Mouse (Mus musculus) CH12.LX (cell line): ENCODE results near the gene Hoxd12. TPM values are rescaled to one million over a fixed set of nuclear protein-coding genes. Genes with fewer than 3 reads are reported as not detected.

ENCODE experiments used
- DNase-seq: peaks from one replicate; pipeline ENCODE4 v3.0.0-alpha.2; 2013; ENCODE audit errors: extremely low read depth
- H3K27ac ChIP-seq: 2 replicates; pipeline ENCODE4 v1.5.1; 2012; ENCODE audit warnings: low read depth, mild to moderate bottlenecking, control low read depth, moderate library complexity; ENCODE audit not compliant: insufficient read depth
- H3K27me3 ChIP-seq: replicated peaks from 2 replicates; pipeline ENCODE3; 2012; ENCODE audit warnings: inconsistent platforms
- H3K36me3 ChIP-seq, 2 experiments: replicated peaks in 1 of 2; 2 replicates each; pipeline versions ENCODE3 to v1.6.1; 2012; ENCODE audit warnings: inconsistent platforms in 1 of 2, low read length in 1 of 2, mild to moderate bottlenecking in 1 of 2, mixed read lengths in 1 of 2, moderate library complexity in 1 of 2; ENCODE audit not compliant: control insufficient read depth in 1 of 2, insufficient read depth in 1 of 2
- H3K4me1 ChIP-seq, 2 experiments: 2 replicates each; pipeline ENCODE4 v1.6.1; 2012; ENCODE audit warnings: inconsistent platforms in 1 of 2, moderate library complexity in 1 of 2; ENCODE audit not compliant: insufficient read depth in 2 of 2, control insufficient read depth in 1 of 2
- H3K4me2 ChIP-seq: 2 replicates; pipeline ENCODE4 v1.6.1; 2012; ENCODE audit warnings: low read depth, mild to moderate bottlenecking, control low read depth; ENCODE audit not compliant: poor library complexity, insufficient read depth, severe bottlenecking
- H3K4me3 ChIP-seq, 3 experiments: fragments of 150-350 bp in 1 of 3; sonication (generic) in 1 of 3; replicated peaks in 1 of 3; 2 replicates each; pipeline versions ENCODE3 to v1.5.1; 2011 to 2012; ENCODE audit warnings: low read depth in 2 of 3, low read length in 2 of 3, mild to moderate bottlenecking in 2 of 3, moderate library complexity in 2 of 3, control low read depth in 1 of 3, improper control_type of control experiment in 1 of 3, inconsistent platforms in 1 of 3, mixed read lengths in 1 of 3; ENCODE audit not compliant: poor library complexity in 1 of 3
- H3K79me2 ChIP-seq: replicated peaks from 2 replicates; pipeline ENCODE4 v1.6.1; 2012; ENCODE audit warnings: mild to moderate bottlenecking, moderate library complexity; ENCODE audit not compliant: control insufficient read depth, poor library complexity, insufficient read depth, severe bottlenecking; ENCODE audit errors: extremely low read depth
- H3K9ac ChIP-seq: 2 replicates; pipeline ENCODE4 v1.6.1; 2012; ENCODE audit warnings: low read depth, mild to moderate bottlenecking, control low read depth, moderate library complexity; ENCODE audit not compliant: insufficient read depth
- H3K9me3 ChIP-seq: replicated peaks from 2 replicates; pipeline ENCODE3; 2012; ENCODE audit warnings: low read length, inconsistent platforms, mixed read lengths
- CTCF ChIP-seq, 2 experiments: IDR thresholded peaks in 1 of 2; conservative IDR thresholded peaks in 1 of 2; 2 replicates each; pipeline ENCODE4 v1.5.1; 2011 to 2012; ENCODE audit warnings: low read depth in 2 of 2, low read length in 2 of 2, improper control_type of control experiment in 1 of 2, inconsistent platforms in 1 of 2, mild to moderate bottlenecking in 1 of 2, moderate library complexity in 1 of 2
- E2F4 ChIP-seq: IDR thresholded peaks from 2 replicates; pipeline ENCODE4 v1.6.1; 2011; ENCODE audit warnings: low read depth, low read length, improper control_type of control experiment; ENCODE audit not compliant: insufficient replicate concordance
- GABPA ChIP-seq: IDR thresholded peaks from 2 replicates; pipeline ENCODE4 v1.6.1; 2012; ENCODE audit warnings: low read depth, low read length, improper control_type of control experiment, inconsistent platforms; ENCODE audit not compliant: insufficient replicate concordance
- HCFC1 ChIP-seq: IDR thresholded peaks from 2 replicates; pipeline ENCODE4 v1.6.1; 2012; ENCODE audit warnings: low read depth, mild to moderate bottlenecking, inconsistent platforms, low read length, improper control_type of control experiment
- JUND ChIP-seq: conservative IDR thresholded peaks from 2 replicates; pipeline ENCODE4 v1.6.1; 2011; ENCODE audit warnings: low read depth, low read length, improper control_type of control experiment
- MAX ChIP-seq: IDR thresholded peaks from 2 replicates; pipeline ENCODE4 v1.6.1; 2011; ENCODE audit warnings: low read length, improper control_type of control experiment
- MEF2A ChIP-seq: IDR thresholded peaks from 2 replicates; pipeline ENCODE4 v1.6.1; 2014; ENCODE audit warnings: low read depth, mild to moderate bottlenecking, inconsistent platforms, low read length, improper control_type of control experiment, borderline replicate concordance
- NRF1 ChIP-seq: IDR thresholded peaks from 2 replicates; pipeline ENCODE4 v1.6.1; 2014; ENCODE audit warnings: low read depth, mild to moderate bottlenecking, inconsistent platforms, low read length, improper control_type of control experiment, moderate library complexity
- POLR2A ChIP-seq: IDR thresholded peaks from 2 replicates; pipeline ENCODE4 v1.6.1; 2011; ENCODE audit warnings: low read depth, mild to moderate bottlenecking, improper control_type of control experiment, low read length
- RCOR1 ChIP-seq: conservative IDR thresholded peaks from 2 replicates; pipeline ENCODE4 v1.6.1; 2012; ENCODE audit warnings: low read depth, mild to moderate bottlenecking, inconsistent platforms, low read length, improper control_type of control experiment
- TBP ChIP-seq: conservative IDR thresholded peaks from 2 replicates; pipeline ENCODE4 v1.6.1; 2011; ENCODE audit warnings: low read depth, low read length, improper control_type of control experiment
- ZMIZ1 ChIP-seq: IDR thresholded peaks from 2 replicates; pipeline ENCODE4 v1.6.1; 2012; ENCODE audit warnings: low read depth, mild to moderate bottlenecking, inconsistent platforms, low read length, improper control_type of control experiment
- ZNF384 ChIP-seq: IDR thresholded peaks from 2 replicates; pipeline ENCODE4 v1.6.1; 2012; ENCODE audit warnings: low read depth, low read length, improper control_type of control experiment, inconsistent platforms
- dilution Hi-C: fragments of 300-500 bp; cut with MboI; formaldehyde crosslinking; loops from 2 replicates; pipeline ENCODE4 v1.14.3; 2020; ENCODE audit warnings: low sequenced_read_pairs; ENCODE audit not compliant: extremely low pct_unique_long_range_greater_than_20kb, extremely low pct_ligation_motif_present
- in situ Hi-C: fragments of 300-500 bp; cut with MboI; formaldehyde crosslinking; loops from 3 replicates; pipeline ENCODE4 v1.14.3; 2019; ENCODE audit warnings: low sequenced_read_pairs, low pct_ligation_motif_present, low pct_unique_long_range_greater_than_20kb, mixed read lengths
- polyA plus RNA-seq: library from polyadenylated mRNA; unstranded; fragments of >175 nt; gene quantifications from 2 replicates; pipeline ENCODE4 v1.2.1, GENCODE M21; 2012; ENCODE audit warnings: low read depth; ENCODE audit not compliant: insufficient read length
- total RNA-seq, 2 experiments: library from RNA; depleted of rRNA; stranded (reverse); fragments of 300-350 nt in 1 of 2; fragments of >200 nt in 1 of 2; gene quantifications; 2 replicates each; pipeline ENCODE4 v1.2.3; 2012 to 2014

Gene Hoxd12
- total and polyA plus RNA-seq, 3 experiments, result not detected

DNA sequence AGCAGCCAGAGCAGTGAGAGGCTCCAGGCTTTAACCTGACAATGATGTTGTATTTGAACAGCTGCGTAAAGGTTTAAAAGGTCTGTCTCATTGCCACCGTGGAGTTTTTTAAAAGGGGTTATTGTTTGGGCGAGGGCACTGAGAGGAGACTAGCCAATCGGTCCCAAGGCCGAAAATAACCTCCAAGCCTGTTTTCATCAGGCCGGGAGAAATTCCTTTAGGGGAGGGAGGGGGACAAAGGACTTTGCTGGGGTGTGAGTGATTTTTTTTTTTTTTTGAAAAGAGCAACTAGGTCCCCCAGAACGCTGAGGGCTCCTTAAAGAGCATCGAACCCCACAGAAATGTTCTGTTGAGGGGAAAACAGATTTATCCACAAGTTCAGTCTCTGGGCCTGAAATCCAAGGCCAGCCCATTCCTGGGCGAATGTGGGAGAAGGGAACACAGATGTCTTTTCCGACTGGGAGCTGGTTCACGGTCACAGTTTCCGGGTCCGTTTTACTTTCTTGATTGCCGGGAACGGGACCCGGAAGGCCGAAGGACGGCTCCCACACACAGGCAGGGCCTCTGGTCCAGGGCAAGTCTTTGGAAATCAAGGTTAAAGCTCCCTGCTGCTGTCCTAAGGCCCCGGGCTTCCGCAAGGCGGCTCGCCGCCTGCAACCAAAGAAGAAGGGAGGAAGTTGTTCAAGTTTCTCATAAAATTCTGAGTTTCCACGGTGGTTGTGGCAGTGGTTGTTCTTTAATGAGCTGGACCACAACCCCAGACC, 14.9 kb downstream of the Hoxd12 start (continued):
- TF ChIP-seq NRF1 (no peak), ZNF384 (no peak)
- TF ChIP-seq, all 38 proteins: peak for 0

- dilution Hi-C loops (no loop called here), in situ Hi-C loops (loop anchor here (10.0 to 25.0 kb wide), 2 partner anchors 454 to 622 kb away; no protein-coding TSS in a partner anchor)
- no peaks in the 10 kb centered on the region for H3K27me3 ChIP-seq
These were observed 15.5 kb downstream of the Hoxd12 start for GRCm38 (mm10) chr2:74690338-74690716.

GRCm38 (mm10) chr2:74691022-74691951, 16.5 kb downstream of the Hoxd12 start, which contains the start of gene Hoxd10:
Gene Hoxd10, plus strand, starts transcription at chr2:74691924.
- Histone ChIP-seq H3K4me2 (no peak within 1 kb of the TSS), H3K79me2 (no peaks in the 10 kb centered on the region), H3K36me3 (no peaks in the 10 kb centered on the region), H3K27ac (no peak within 1 kb of the TSS), H3K4me3 (no peak within 1 kb of the TSS), H3K9ac (no peak within 1 kb of the TSS), H3K9me3 (peaks cover 15% of the 10 kb centered on the region), H3K27me3 (no peaks in the 10 kb centered on the region), H3K4me1 (no peaks in the 10 kb centered on the region)
- dilution Hi-C loops, result no loop called here
- in situ Hi-C loops, result loop anchor here (10.0 to 25.0 kb wide), 2 partner anchors 454 to 621 kb away; no protein-coding TSS in a partner anchor
- no peak for TF ChIP-seq TBP
- TF ChIP-seq POLR2A, result no peak
- DNase-seq, result no peak

More at GRCm38 (mm10) chr2:74690338-74690716, 15.5 kb downstream of the Hoxd12 start:
- H3K9me3 ChIP-seq, result peaks cover 15% of the 10 kb centered on the region
- H3K4me2 ChIP-seq, result no peak overlapping the region
- no peak overlapping the region for H3K27ac ChIP-seq
- DNase-seq, result no peak
- H3K9ac ChIP-seq, result no peak overlapping the region
- no peak for TF ChIP-seq ZNF384
- TF ChIP-seq GABPA, result no peak
- TF ChIP-seq ZMIZ1, result no peak
- no peak for TF ChIP-seq MAX
- no peak for TF ChIP-seq CTCF (conservative IDR thresholded peaks at IDR 0.05 in 1 of 2, IDR thresholded peaks at IDR 0.05 in 1 of 2; ENCODE audit: low read depth in 2 of 2, low read length in 2 of 2)
- no peak for TF ChIP-seq E2F4
- no peak for TF ChIP-seq MEF2A
- TF ChIP-seq HCFC1, result no peak
- TF ChIP-seq RCOR1, result no peak
- TF ChIP-seq JUND, result no peak
- no peaks in the 10 kb centered on the region for H3K4me1 ChIP-seq
- no peaks in the 10 kb centered on the region for H3K36me3 ChIP-seq
- H3K4me3 ChIP-seq, result no peak overlapping the region
- no peaks in the 10 kb centered on the region for H3K79me2 ChIP-seq
